Mouse (Mus musculus) kidney, embryonic 16.5 days (tissue): ENCODE measurements around the gene Skiv2l. TPM values are rescaled to one million over a fixed set of nuclear protein-coding genes. Genes with fewer than 3 reads are reported as not detected.
A peak's percentile ranks its signal among the peaks of the same experiment; 100 is the strongest.

Experiments
- ATAC-seq: fragments of 200-750 bp; cut with Nextera tagmentation; 2 replicates; pipeline ENCODE4 v1.8.0; 2017; ENCODE audit warnings: moderate TSS enrichment; ENCODE audit not compliant: low FRiP score, low TSS enrichment
- H3K27ac ChIP-seq: fragments of 300-500 bp; sonication (generic); 2 replicates; pipeline ENCODE4 v1.5.1; 2014; ENCODE audit warnings: low read length
- H3K27me3 ChIP-seq: fragments of 300-500 bp; sonication (generic); 2 replicates; pipeline ENCODE4 v1.6.1; 2014; ENCODE audit warnings: low read length, control low read depth, mixed read lengths; ENCODE audit not compliant: insufficient read depth
- H3K36me3 ChIP-seq: fragments of 300-500 bp; sonication (generic); 2 replicates; pipeline ENCODE4 v1.6.1; 2014; ENCODE audit warnings: low read length, control low read depth, mixed read lengths; ENCODE audit not compliant: insufficient read depth
- H3K4me1 ChIP-seq: fragments of 300-500 bp; sonication (generic); 2 replicates; pipeline ENCODE4 v1.6.1; 2014; ENCODE audit warnings: low read length, control low read depth, mixed read lengths; ENCODE audit not compliant: insufficient read depth
- H3K4me2 ChIP-seq: fragments of 300-500 bp; sonication (generic); replicated peaks from 2 replicates; pipeline ENCODE4 v1.6.1; 2014; ENCODE audit warnings: low read depth, low read length
- H3K4me3 ChIP-seq: fragments of 300-500 bp; sonication (generic); 2 replicates; pipeline ENCODE4 v1.5.1; 2014; ENCODE audit warnings: mild to moderate bottlenecking, low read length
- H3K9ac ChIP-seq: fragments of 300-500 bp; sonication (generic); replicated peaks from 2 replicates; pipeline ENCODE4 v1.6.1; 2014; ENCODE audit warnings: low read length
- H3K9me3 ChIP-seq: fragments of 300-500 bp; sonication (generic); 2 replicates; pipeline ENCODE4 v1.6.1; 2016; ENCODE audit warnings: low read length, control low read depth
- WGBS: fragments of 180-500 bp; shearing (Covaris S2); extraction: QIAGEN DNeasy Blood & Tissue Kit; methylation state at CpG from one replicate; pipeline ENCODE4 v1.1.7; 2014; 5-methylcytosine and 5-hydroxymethylcytosine counted together
- polyA plus RNA-seq: library from polyadenylated mRNA; unstranded; fragments of >200 nt; fragmentation: Nextera tagmentation; extraction: Ambion mirVana; gene quantifications from 2 replicates; pipeline ENCODE4 v1.2.1, GENCODE M21; 2015

The Skiv2l gene
- polyA plus RNA-seq, 1 experiment from 2014 or later = 62.0 TPM

DNA sequence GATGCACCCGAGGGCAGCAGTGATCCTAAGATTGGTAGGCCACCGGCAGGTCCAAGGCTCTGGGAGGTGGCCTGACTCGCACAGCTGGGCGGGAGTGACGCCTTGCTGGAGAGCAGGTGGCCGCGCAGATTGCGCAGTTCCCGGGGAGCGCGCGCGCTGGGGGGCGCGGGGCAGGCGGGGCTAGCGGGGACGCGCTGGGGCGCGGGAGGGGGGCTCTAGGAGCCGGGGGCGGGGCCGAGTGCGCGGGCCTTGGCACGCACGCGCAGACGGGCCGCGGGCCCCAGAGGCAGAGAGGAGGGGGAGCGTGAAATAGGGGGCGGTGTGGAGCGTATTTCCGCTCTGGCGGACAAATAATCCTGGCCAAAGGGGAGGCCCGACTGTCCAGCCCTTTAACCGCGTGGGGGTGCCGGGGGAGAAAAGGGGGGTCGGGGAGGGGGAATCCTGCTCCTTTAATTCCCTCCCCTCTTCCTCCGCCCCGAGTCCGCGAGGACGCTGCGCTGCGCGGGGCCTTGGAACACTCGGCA lies 44.1 kb upstream of the Skiv2l start:
- under 1% methylated on average over 38 of the region's 51 CpGs for whole genome bisulfite sequencing
- ATAC-seq = peak; percentile 92
- no peaks in the 10 kb centered on the region for H3K9me3 ChIP-seq

DNA sequence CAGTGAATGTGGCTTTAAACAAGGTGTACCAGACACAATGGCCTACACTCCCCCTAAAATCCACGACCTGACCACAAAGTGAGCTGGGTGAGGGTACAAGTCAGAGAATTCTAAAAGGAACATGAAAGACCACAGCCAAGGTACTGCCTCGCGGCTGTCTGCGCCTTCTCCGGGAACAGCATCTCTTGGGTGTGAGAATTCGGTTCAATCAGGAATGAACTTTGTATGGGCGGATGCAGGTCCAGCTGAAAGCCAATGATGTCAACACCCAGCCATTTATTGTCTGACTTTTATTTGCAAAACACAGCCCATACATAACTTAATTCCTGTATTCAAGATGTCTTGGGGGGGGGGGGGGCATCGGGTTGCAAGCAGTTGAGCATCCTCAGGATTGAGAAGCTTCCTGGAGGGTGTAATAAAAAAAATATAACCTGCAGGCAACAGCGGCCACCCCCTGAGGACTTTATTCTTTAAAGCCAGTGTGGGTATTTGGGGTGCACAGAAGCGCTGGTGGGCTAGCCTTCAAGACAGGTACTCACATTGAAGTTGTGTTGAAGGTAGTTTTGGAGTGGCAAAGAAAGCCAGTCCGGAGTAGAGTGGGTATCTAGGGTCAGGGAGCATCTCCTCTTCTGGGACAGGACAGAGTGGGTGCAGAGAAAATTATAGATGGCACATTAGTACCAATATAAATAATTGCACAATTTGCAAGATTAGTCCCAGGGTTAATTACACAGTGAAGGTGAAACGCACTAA lies 43.2 kb upstream of the Skiv2l start:
- H3K27me3 ChIP-seq = no peaks in the 10 kb centered on the region
- ATAC-seq = no peak
- no peak overlapping the region for H3K4me3 ChIP-seq
- H3K4me2 ChIP-seq = peak overlapping the region; percentile 92
- 77% methylated on average over 12 of the region's 12 CpGs for WGBS
- peak overlapping the region; percentile 66; the same call in 1 of the 2 replicates for H3K9ac ChIP-seq
- peaks cover 9% of the 10 kb centered on the region for H3K36me3 ChIP-seq
- H3K9me3 ChIP-seq = no peaks in the 10 kb centered on the region
- H3K4me1 ChIP-seq = peaks cover 33% of the 10 kb centered on the region
- peak overlapping the region; percentile 86 for H3K27ac ChIP-seq

More for the DNA sequence above, 44.1 kb upstream of the Skiv2l start:
- Histone ChIP-seq H3K4me2 (peak overlapping the region; percentile 92), H3K4me3 (peak overlapping the region; percentile 72), H3K27me3 (no peaks in the 10 kb centered on the region), H3K4me1 (peaks cover 33% of the 10 kb centered on the region), H3K9ac (peak overlapping the region; percentile 86), H3K27ac (peak overlapping the region; percentile 92), H3K36me3 (peaks cover 9% of the 10 kb centered on the region)

DNA sequence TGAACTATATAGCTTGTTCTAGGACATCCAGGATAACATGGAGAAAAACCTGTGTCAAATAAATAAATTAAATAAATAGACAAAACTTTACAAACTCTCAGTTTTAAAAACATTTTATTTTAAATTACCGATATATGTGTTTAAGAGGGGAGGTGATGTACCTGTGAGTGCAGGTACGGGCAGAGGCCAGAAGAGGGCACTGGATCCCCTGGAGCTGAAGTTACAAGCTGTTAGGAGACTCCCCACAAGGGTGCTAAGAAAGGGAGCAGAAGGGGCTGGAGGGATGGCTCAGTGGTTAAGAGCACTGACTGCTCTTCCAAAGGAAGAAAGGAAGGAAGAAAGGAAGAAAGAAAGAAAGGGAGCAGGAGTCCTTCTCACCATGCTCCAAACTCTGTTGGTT lies 41.4 kb upstream of the Skiv2l start:
- no peak for ATAC-seq
- H3K27ac ChIP-seq = no peak overlapping the region
- no peaks in the 10 kb centered on the region for H3K27me3 ChIP-seq
- no peaks in the 10 kb centered on the region for H3K9me3 ChIP-seq
- peaks cover 19% of the 10 kb centered on the region for H3K4me1 ChIP-seq
- no peak overlapping the region for H3K4me3 ChIP-seq
- H3K4me2 ChIP-seq = no peak overlapping the region
- H3K36me3 ChIP-seq = peaks cover 6% of the 10 kb centered on the region
- H3K9ac ChIP-seq = no peak overlapping the region
- WGBS = 94% methylated on average over 2 of the region's 2 CpGs

DNA sequence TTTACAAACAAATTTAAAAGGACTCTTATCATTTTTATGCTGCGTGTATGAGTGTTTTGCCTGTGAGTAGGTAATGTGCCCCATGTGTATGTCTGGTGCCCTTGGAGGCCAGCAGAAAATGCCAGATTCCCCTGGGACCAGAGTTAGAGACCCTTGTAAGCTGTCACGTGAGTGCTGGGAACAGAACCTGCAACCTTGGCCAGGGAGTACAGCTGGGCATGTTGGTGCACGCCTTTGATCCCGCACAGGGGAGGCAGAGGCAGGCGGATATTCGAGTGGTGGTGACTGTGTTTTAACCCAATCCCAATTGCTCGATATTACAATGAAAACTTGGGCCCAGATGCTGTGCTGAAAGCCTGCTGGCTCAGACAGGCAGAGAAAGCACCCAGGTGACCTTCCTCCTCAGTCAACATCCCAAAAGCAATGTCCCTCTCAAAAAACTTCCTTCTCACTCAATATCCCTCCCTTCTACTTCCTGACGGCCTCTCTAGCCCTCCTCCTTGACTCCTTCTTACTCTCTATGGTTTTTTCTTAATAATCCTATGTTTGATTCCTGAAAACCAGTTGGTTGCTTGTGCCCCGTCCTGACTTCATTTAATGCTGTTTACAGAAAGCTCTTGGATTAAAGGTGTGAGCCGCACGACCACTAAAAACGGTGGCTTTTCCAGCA lies 40.2 kb upstream of the Skiv2l start:
- H3K27me3 ChIP-seq = no peaks in the 10 kb centered on the region
- H3K4me1 ChIP-seq = peaks cover 7% of the 10 kb centered on the region
- no peak overlapping the region for H3K27ac ChIP-seq
- no peak overlapping the region for H3K9ac ChIP-seq
- no peaks in the 10 kb centered on the region for H3K9me3 ChIP-seq
- 80% methylated on average over 12 of the region's 12 CpGs for WGBS
- H3K36me3 ChIP-seq = no peaks in the 10 kb centered on the region
- H3K4me2 ChIP-seq = no peak overlapping the region
- no peak overlapping the region for H3K4me3 ChIP-seq
- no peak for ATAC-seq

DNA sequence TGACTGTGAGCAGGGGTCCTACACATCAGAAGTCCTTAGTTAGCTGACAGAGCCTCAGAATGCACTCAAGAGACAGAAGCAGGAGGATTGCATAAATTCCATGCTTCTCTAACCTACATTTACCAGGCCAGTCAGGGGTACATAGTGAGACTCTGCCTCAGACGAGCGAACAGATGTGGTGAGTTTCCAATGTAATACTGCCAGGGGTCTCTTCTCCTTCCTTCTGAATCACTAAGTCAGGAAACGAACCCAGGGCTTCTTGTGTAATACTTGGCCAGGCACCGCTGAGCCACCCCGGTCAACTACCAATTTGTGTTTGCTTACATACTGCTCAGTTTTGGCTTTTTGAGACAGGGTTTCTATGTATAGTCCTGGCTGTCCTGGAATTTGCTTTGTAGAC lies 37.9 kb upstream of the Skiv2l start:
- no peaks in the 10 kb centered on the region for H3K36me3 ChIP-seq

DNA sequence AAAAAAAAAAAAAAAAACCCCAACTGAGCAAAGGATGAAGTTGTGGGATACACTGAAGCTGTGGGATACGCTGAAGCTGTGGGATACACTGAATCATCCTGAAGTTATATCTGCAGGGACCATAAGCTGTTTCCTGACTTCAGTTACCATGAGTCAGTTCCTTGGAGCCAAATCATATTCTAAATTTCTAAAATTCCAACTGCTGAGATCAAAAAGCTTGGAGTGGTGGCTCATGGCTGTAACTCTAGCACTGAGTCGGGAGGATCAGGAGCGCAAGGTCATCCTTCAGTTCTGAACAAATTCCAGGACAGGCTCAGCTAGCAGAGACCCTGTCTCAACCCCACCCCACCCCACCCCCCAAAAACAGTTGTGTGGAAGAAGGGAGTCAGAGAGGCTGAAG lies 35.6 kb upstream of the Skiv2l start:
- H3K4me2 ChIP-seq = no peak overlapping the region
- H3K9me3 ChIP-seq = no peaks in the 10 kb centered on the region
- H3K27ac ChIP-seq = no peak overlapping the region
- ATAC-seq = no peak
- no peak overlapping the region for H3K4me3 ChIP-seq
- 74% methylated on average over 3 of the region's 3 CpGs for WGBS
- H3K4me1 ChIP-seq = peaks cover 6% of the 10 kb centered on the region
- no peaks in the 10 kb centered on the region for H3K27me3 ChIP-seq
- H3K9ac ChIP-seq = no peak overlapping the region
- no peaks in the 10 kb centered on the region for H3K36me3 ChIP-seq

More for the DNA sequence above, 37.9 kb upstream of the Skiv2l start:
- Histone ChIP-seq H3K27ac (no peak overlapping the region), H3K27me3 (no peaks in the 10 kb centered on the region), H3K4me3 (no peak overlapping the region), H3K9ac (no peak overlapping the region), H3K4me1 (no peaks in the 10 kb centered on the region), H3K9me3 (no peaks in the 10 kb centered on the region), H3K4me2 (no peak overlapping the region)
- 83% methylated on average over 5 of the region's 5 CpGs for WGBS
- no peak for ATAC-seq

DNA sequence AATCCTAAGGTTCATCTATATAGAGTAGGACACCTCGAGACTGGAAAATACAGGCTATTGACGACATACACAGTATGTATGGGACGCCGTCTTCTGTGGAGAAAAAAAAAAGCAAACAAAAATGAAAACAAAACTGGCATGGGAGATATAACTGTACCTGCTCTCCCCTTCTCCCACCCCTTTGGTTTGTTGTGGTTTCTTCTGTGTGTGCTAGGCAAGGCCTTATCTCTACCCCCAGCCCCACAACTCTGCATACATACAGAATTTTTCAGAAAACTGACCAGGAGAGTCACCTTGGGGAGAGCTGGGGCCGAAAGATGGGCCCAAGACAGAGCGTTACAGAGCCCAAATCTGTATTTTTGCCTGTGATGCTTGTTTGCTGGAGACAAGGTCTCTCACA lies 34.7 kb upstream of the Skiv2l start:
- WGBS = 90% methylated on average over 6 of the region's 6 CpGs
- ATAC-seq = no peak
- H3K4me3 ChIP-seq = no peak overlapping the region
- H3K4me1 ChIP-seq = peaks cover 6% of the 10 kb centered on the region
- no peak overlapping the region for H3K9ac ChIP-seq
- H3K36me3 ChIP-seq = no peaks in the 10 kb centered on the region
- no peaks in the 10 kb centered on the region for H3K27me3 ChIP-seq
- H3K27ac ChIP-seq = no peak overlapping the region
- H3K4me2 ChIP-seq = no peak overlapping the region
- no peaks in the 10 kb centered on the region for H3K9me3 ChIP-seq

DNA sequence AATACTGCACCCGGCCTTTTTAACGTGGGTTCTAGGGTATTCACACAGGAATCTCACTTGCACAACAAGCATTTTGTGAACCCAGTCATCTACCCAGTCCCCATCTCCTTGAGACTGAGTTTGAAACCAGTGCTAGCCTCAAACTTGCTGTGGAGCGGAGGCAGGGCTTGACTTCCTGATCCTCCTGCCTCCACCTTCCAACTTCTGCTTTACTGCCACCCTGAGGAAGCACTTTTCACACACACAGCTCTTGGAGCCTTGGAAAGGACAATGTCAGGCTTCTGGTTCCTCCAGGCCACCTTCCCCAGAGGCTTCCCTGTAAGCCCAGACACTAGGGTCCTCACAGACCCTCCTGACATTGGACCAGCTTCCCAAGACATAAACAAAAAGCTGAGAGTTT lies 33.3 kb upstream of the Skiv2l start:
- H3K4me2 ChIP-seq = no peak overlapping the region
- H3K36me3 ChIP-seq = no peaks in the 10 kb centered on the region
- H3K27me3 ChIP-seq = no peaks in the 10 kb centered on the region
- no peaks in the 10 kb centered on the region for H3K9me3 ChIP-seq
- no peak overlapping the region for H3K4me3 ChIP-seq
- peaks cover 6% of the 10 kb centered on the region for H3K4me1 ChIP-seq
- no peak overlapping the region for H3K9ac ChIP-seq
- no peak overlapping the region for H3K27ac ChIP-seq
- no peak for ATAC-seq
- WGBS = 62% methylated on average over 3 of the region's 3 CpGs

DNA sequence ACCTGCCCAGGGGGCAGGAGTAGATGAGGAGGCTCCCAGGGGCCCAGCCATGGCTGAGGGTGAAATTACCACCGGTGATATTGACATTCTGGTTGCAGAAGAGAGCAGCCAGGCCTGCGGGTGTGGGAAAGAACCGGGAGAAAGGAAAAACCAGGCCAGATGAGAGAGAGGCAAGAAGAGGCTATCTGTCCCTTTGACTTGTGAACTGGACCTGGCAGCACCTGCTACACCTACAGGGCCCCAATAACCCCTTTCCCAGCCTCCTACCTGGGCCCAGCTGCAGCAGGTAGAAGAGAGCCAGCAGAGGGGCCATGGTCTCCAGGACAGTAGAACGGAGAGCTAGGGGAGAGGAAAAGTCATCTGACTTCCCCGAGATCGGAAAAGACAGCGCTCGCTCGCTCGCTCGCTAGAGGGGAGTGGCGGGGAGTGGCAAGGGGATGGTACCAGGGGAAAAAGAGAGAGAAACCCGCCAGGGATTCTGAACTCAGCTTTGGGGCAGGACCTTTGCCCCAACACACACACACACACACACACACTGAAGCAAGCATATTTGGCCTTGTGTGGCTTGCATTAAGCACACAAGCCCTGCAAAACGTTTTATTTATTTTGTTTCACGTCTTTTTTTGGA lies 31.8 kb upstream of the Skiv2l start, which contains the start of gene Gm20547:
Gene Gm20547 (minus strand): TSS at position 360 of the 628 bp plus-strand sequence.
- WGBS = 8% methylated on average over 15 of the region's 15 CpGs
- Histone ChIP-seq H3K4me2 (peak within 1 kb of the TSS; percentile 22), H3K36me3 (no peaks in the 10 kb centered on the region), H3K4me1 (peaks cover 6% of the 10 kb centered on the region), H3K9me3 (no peaks in the 10 kb centered on the region), H3K27me3 (no peaks in the 10 kb centered on the region), H3K4me3 (no peak within 1 kb of the TSS), H3K27ac (no peak within 1 kb of the TSS), H3K9ac (0 out of 2 replicates have a peak within 1 kb of the TSS, but pooled peaks have one; percentile 1)
- no peak for ATAC-seq
